Mouse (Mus musculus) cerebellum, adult 8-10 months (tissue): ENCODE data around the gene Cib1.

Source experiments
- DNase-seq: peaks from one replicate; pipeline ENCODE4 v3.0.0; 2022

The Cib1 gene

GRCm38 (mm10) chr7:80182139-80182538 is 50.5 kb downstream of the Cib1 start:
- DNase-seq: no peak

GRCm38 (mm10) chr7:80181078-80181477 is 51.5 kb downstream of the Cib1 start:
- no peak for DNase-seq

GRCm38 (mm10) chr7:80180202-80180601 is 52.4 kb downstream of the Cib1 start:
- DNase-seq: no peak

GRCm38 (mm10) chr7:80179790-80180189 is 52.8 kb downstream of the Cib1 start:
- DNase-seq: no peak

- DNase-seq: no peak
Measured at GRCm38 (mm10) chr7:80179327-80179726, 53.3 kb downstream of the Cib1 start.

GRCm38 (mm10) chr7:80178037-80178729 is 54.4 kb downstream of the Cib1 start:
- DNase-seq: no peak

- no peak for DNase-seq
Measured at GRCm38 (mm10) chr7:80177438-80177837, 55.2 kb downstream of the Cib1 start.
